Comparison of ENCODE assay signal across 14 mouse cellular contexts in genomic region chr6:41262796-41263195, GRCm38 (mm10). TPM values are rescaled to one million over a fixed set of nuclear protein-coding genes. Genes with fewer than 3 reads are reported as not detected.
A peak's percentile ranks its signal among the peaks of the same experiment; 100 is the strongest.
DNase-seq lines count a peak whose midpoint lies in the region; ATAC-seq and TF ChIP-seq lines count a peak whose summit lies in the region.
"Had no signal": no experiment of that assay in that cellular context is flagged by ENCODE, and none has a peak within 500 bp of the region (broad histone marks: within the 10 kb centered on the region; RNA-seq: fewer than 3 reads in every experiment).

No protein-coding gene starts in this region.

- no peaks in the 10 kb centered on the region for H3K4me1 ChIP-seq in hindbrain, embryonic 14.5 days (replicated peaks; ENCODE audit: control insufficient read depth, insufficient read depth, low read length)
- H3K4me1 ChIP-seq in hindbrain, embryonic 13.5 days (replicated peaks): no peaks in the 10 kb centered on the region
- no peaks in the 10 kb centered on the region for H3K4me1 ChIP-seq in thymus, adult 2 months (replicated peaks; ENCODE audit: control insufficient read depth, insufficient read depth, low read length)
- H3K4me1 ChIP-seq: hindbrain, embryonic 10.5 days; midbrain, embryonic 13.5 days had no signal

- peak; percentile 37 for DNase-seq in hindbrain, embryonic 14.5 days (ENCODE audit: low spot score)
- peak; percentile 15 for DNase-seq in thymus, postnatal 0 days (ENCODE audit: low spot score)
- no peak for DNase-seq in thymus, adult 2 months
- DNase-seq in embryo, embryonic 10.5 days (ENCODE audit: low spot score): peak; percentile 2
- no peak for DNase-seq in adrenal gland, postnatal 4 days (ENCODE audit: low spot score in 2 of 2)
- DNase-seq in heart, postnatal 14 days: no peak
- DNase-seq: adrenal gland, postnatal 14 days; cerebellum, adult 8-10 months; gastrocnemius, postnatal 25 days; kidney, postnatal 36 days; lung, adult 18-20 months had no signal

- H3K36me3 ChIP-seq in hindbrain, embryonic 14.5 days (replicated peaks; ENCODE audit: control insufficient read depth, insufficient read depth): no peaks in the 10 kb centered on the region
- no peaks in the 10 kb centered on the region for H3K36me3 ChIP-seq in hindbrain, embryonic 13.5 days
- H3K36me3 ChIP-seq in thymus, adult 2 months (ENCODE audit: control insufficient read depth, insufficient read depth, low read length): no peaks in the 10 kb centered on the region
- H3K36me3 ChIP-seq: hindbrain, embryonic 10.5 days; midbrain, embryonic 13.5 days had no signal

- no peak overlapping the region for H3K4me3 ChIP-seq in hindbrain, embryonic 14.5 days (replicated peaks; ENCODE audit: low read length)
- H3K4me3 ChIP-seq in hindbrain, embryonic 13.5 days: no peak overlapping the region
- no peak overlapping the region for H3K4me3 ChIP-seq in thymus, adult 2 months (ENCODE audit: control insufficient read depth, insufficient read depth, low read length)
- H3K4me3 ChIP-seq: hindbrain, embryonic 10.5 days; midbrain, embryonic 13.5 days had no signal

- no peaks in the 10 kb centered on the region for H3K27me3 ChIP-seq in hindbrain, embryonic 14.5 days (ENCODE audit: control insufficient read depth, insufficient read depth, low read length)
- H3K27me3 ChIP-seq in hindbrain, embryonic 13.5 days: no peaks in the 10 kb centered on the region
- H3K27me3 ChIP-seq in thymus, adult 2 months (ENCODE audit: control insufficient read depth, insufficient read depth, low read length): no peaks in the 10 kb centered on the region
- H3K27me3 ChIP-seq: midbrain, embryonic 13.5 days had no signal

- H3K9me3 ChIP-seq in hindbrain, embryonic 14.5 days (ENCODE audit: control insufficient read depth, low read length): no peaks in the 10 kb centered on the region
- H3K9me3 ChIP-seq in hindbrain, embryonic 13.5 days: no peaks in the 10 kb centered on the region
- H3K9me3 ChIP-seq: midbrain, embryonic 13.5 days had no signal

- intact Hi-C loops in heart, postnatal 14 days (cut with DNase I): loop anchor here (5.0 kb wide), 1 partner anchor 265 kb away; no protein-coding TSS in a partner anchor

- H3K4me2 ChIP-seq in hindbrain, embryonic 14.5 days (replicated peaks): no peak overlapping the region
- H3K4me2 ChIP-seq in hindbrain, embryonic 13.5 days: no peak overlapping the region
- H3K4me2 ChIP-seq: midbrain, embryonic 13.5 days had no signal

- no peak for TF ChIP-seq POLR2A in thymus, adult 2 months (IDR thresholded peaks at IDR 0.05; ENCODE audit: control insufficient read depth, extremely low read depth, insufficient read depth, low read length, poor library complexity)

- H3K27ac ChIP-seq in hindbrain, embryonic 14.5 days: no peak overlapping the region
- no peak overlapping the region for H3K27ac ChIP-seq in hindbrain, embryonic 13.5 days
- H3K27ac ChIP-seq in thymus, adult 2 months (ENCODE audit: control insufficient read depth, insufficient read depth, low read length): no peak overlapping the region
- H3K27ac ChIP-seq: hindbrain, embryonic 10.5 days; midbrain, embryonic 13.5 days had no signal

- WGBS in hindbrain, embryonic 14.5 days: 43% methylated on average over 3 of the region's 3 CpGs
- WGBS in hindbrain, embryonic 13.5 days: 48% methylated on average over 3 of the region's 3 CpGs
- 24% methylated on average over 3 of the region's 3 CpGs for WGBS in thymus, adult 2 months

- no peak for ATAC-seq in hindbrain, embryonic 14.5 days (ENCODE audit: low FRiP score)
- no peak for ATAC-seq in hindbrain, embryonic 13.5 days (ENCODE audit: low FRiP score)
- ATAC-seq: midbrain, embryonic 13.5 days had no signal

- H3K9ac ChIP-seq in hindbrain, embryonic 14.5 days: no peak overlapping the region
- H3K9ac ChIP-seq in hindbrain, embryonic 13.5 days: no peak overlapping the region
- H3K9ac ChIP-seq: midbrain, embryonic 13.5 days had no signal

- TF ChIP-seq CTCF in thymus, adult 2 months (IDR thresholded peaks at IDR 0.05; ENCODE audit: borderline replicate concordance, control insufficient read depth, extremely low read depth, insufficient read depth, low read length, poor library complexity): no peak

RNA-seq across cellular contexts. Expression of gene Try4, which starts 39.3 kb away (rescaled TPM):
- polyA plus RNA-seq in hindbrain, embryonic 14.5 days (2014; fragmentation: Nextera tagmentation; extraction: Ambion mirVana): not detected in 2 replicates
- not detected in 2 replicates for polyA plus RNA-seq in hindbrain, embryonic 13.5 days (2015; fragmentation: Nextera tagmentation; extraction: Ambion mirVana)
- 0.37 and 0.61 TPM in 2 replicates for polyA plus RNA-seq in thymus, postnatal 0 days (2015; fragmentation: Nextera tagmentation; extraction: Ambion mirVana)
- 0.50 and 0.64 TPM in 2 replicates for polyA plus RNA-seq in thymus, adult 2 months (2012; rRNA removed)
- 100 to 1,000 TPM in 1 of 2 experiments, not detected in 1; 442 TPM for total RNA-seq in adrenal gland, postnatal 4 days (2021)
- total RNA-seq in heart, postnatal 14 days (2021): not detected
- total RNA-seq: adrenal gland, postnatal 14 days; gastrocnemius, postnatal 25 days had no signal
- polyA plus RNA-seq: hindbrain, embryonic 10.5 days; midbrain, embryonic 13.5 days had no signal

RNA-seq across cellular contexts. Expression of gene Try5, which starts 53.8 kb away (rescaled TPM):
- 0.27 TPM in 1 of 2 replicates, not detected in the other for polyA plus RNA-seq in hindbrain, embryonic 14.5 days (2014; fragmentation: Nextera tagmentation; extraction: Ambion mirVana)
- polyA plus RNA-seq in hindbrain, embryonic 13.5 days (2015; fragmentation: Nextera tagmentation; extraction: Ambion mirVana): 0.50 and 0.51 TPM in 2 replicates
- 0.61 and 1.0 TPM in 2 replicates for polyA plus RNA-seq in thymus, postnatal 0 days (2015; fragmentation: Nextera tagmentation; extraction: Ambion mirVana)
- polyA plus RNA-seq in thymus, adult 2 months (2012; rRNA removed): 0.71 TPM in 1 of 2 replicates, not detected in the other
- total RNA-seq in adrenal gland, postnatal 4 days (2021): 100 to 1,000 TPM in 1 of 2 experiments, not detected in 1; 769 TPM
- total RNA-seq in heart, postnatal 14 days (2021): not detected
- total RNA-seq: adrenal gland, postnatal 14 days; gastrocnemius, postnatal 25 days had no signal
- polyA plus RNA-seq: hindbrain, embryonic 10.5 days; midbrain, embryonic 13.5 days had no signal

Comparison
In these comparisons a context has a peak if more than half of its experiments do, and no peak if none do; other contexts are left out.
1. DNase-seq: peak in hindbrain, embryonic 14.5 days (single experiment), thymus, postnatal 0 days (single experiment) and embryo, embryonic 10.5 days (single experiment); none in thymus, adult 2 months (single experiment), adrenal gland, postnatal 4 days (0 of 2) and heart, postnatal 14 days (0 of 2).